Mouse (Mus musculus) heart, postnatal 10 days (tissue): Measurements from ENCODE around the gene OR5BS1P. TPM values are rescaled to one million over a fixed set of nuclear protein-coding genes. Genes with fewer than 3 reads are reported as not detected.
"Not testable (repeated sequence)": the region's sequence is repeated elsewhere in the genome, so short reads cannot be mapped to it uniquely, and the experiment has no call there.

Source experiments
- DNase-seq, 2 experiments: peaks; one replicate each; pipeline ENCODE4 v3.0.0; 2021
- intact Hi-C: fragments of 180-260 bp; cut with DNase I; formaldehyde crosslinking; loops from one replicate; pipeline ENCODE4 v1.15.1; 2025
- total RNA-seq, 2 experiments: library from RNA; stranded (reverse); gene quantifications; 2 replicates each; pipeline ENCODE4 v1.2.3; 2021

Gene OR5BS1P
- total RNA-seq, 2 experiments from 2014 or later, result not detected

- intact Hi-C loops, result loop anchor here (2.0 kb wide), 1 partner anchor 20 kb away; no protein-coding TSS in a partner anchor
Observed at GRCm38 (mm10) chr15:98504514-98504913, 34.8 kb downstream of the OR5BS1P start.

GRCm38 (mm10) chr15:98506253-98506957 lies 36.7 kb downstream of the OR5BS1P start:
- intact Hi-C loops, result no loop called here
- no peak for DNase-seq

More at GRCm38 (mm10) chr15:98504514-98504913, 34.8 kb downstream of the OR5BS1P start:
- peak; percentile 68 to 85 for DNase-seq

GRCm38 (mm10) chr15:98507321-98507720 lies 37.6 kb downstream of the OR5BS1P start:
- no peak for DNase-seq
- intact Hi-C loops, result no loop called here

- no peak for DNase-seq
- intact Hi-C loops, result no loop called here
Observed at GRCm38 (mm10) chr15:98509387-98509786, 39.7 kb downstream of the OR5BS1P start.

- intact Hi-C loops, result loop anchor here (2.0 kb wide), 3 partner anchors 56 to 106 kb away; no protein-coding TSS in a partner anchor
- peak; percentile 81 to 91 for DNase-seq
Observed at GRCm38 (mm10) chr15:98510438-98511385, 41.0 kb downstream of the OR5BS1P start.

- DNase-seq, result peak; percentile 43 to 54
- intact Hi-C loops, result loop anchor here (2.0 kb wide), 3 partner anchors 55 to 105 kb away; no protein-coding TSS in a partner anchor
Observed at GRCm38 (mm10) chr15:98511386-98511928, 41.8 kb downstream of the OR5BS1P start.

GRCm38 (mm10) chr15:98512232-98512631 lies 42.5 kb downstream of the OR5BS1P start:
- peak; percentile 40 for DNase-seq
- intact Hi-C loops, result no loop called here

- DNase-seq, result peak; percentile 76 to 82
- intact Hi-C loops, result no loop called here
Observed at GRCm38 (mm10) chr15:98512799-98513321, 43.2 kb downstream of the OR5BS1P start.

- intact Hi-C loops, DNase-seq: not testable (repeated sequence)
Observed at GRCm38 (mm10) chr15:98513676-98514075, 44.0 kb downstream of the OR5BS1P start.

GRCm38 (mm10) chr15:98514146-98514545 lies 44.5 kb downstream of the OR5BS1P start:
- DNase-seq, result no peak
- intact Hi-C loops, result no loop called here

GRCm38 (mm10) chr15:98514845-98515244 lies 45.1 kb downstream of the OR5BS1P start:
- intact Hi-C loops, DNase-seq: not testable (repeated sequence)

- DNase-seq, result peak; percentile 67 to 79
- intact Hi-C loops, result no loop called here
Observed at GRCm38 (mm10) chr15:98517380-98518355, 48.0 kb downstream of the OR5BS1P start.

- intact Hi-C loops, result loop anchor here (5.0 kb wide), 1 partner anchor 41 kb away; no protein-coding TSS in a partner anchor
- DNase-seq, result no peak
Observed at GRCm38 (mm10) chr15:98521245-98521644, 51.5 kb downstream of the OR5BS1P start.

GRCm38 (mm10) chr15:98526057-98526456 lies 56.4 kb downstream of the OR5BS1P start:
- intact Hi-C loops, result no loop called here
- no peak for DNase-seq

- intact Hi-C loops, result no loop called here
- DNase-seq, result no peak
Observed at GRCm38 (mm10) chr15:98527056-98527771, 57.5 kb downstream of the OR5BS1P start.

GRCm38 (mm10) chr15:98528066-98528563 lies 58.4 kb downstream of the OR5BS1P start:
- intact Hi-C loops, result no loop called here
- no peak for DNase-seq
